Mouse (Mus musculus) midbrain, embryonic 13.5 days (tissue): Measurements from ENCODE around the gene Sugct. TPM values are rescaled to one million over a fixed set of nuclear protein-coding genes. Genes with fewer than 3 reads are reported as not detected.
"Not testable (repeated sequence)": the region's sequence is repeated elsewhere in the genome, so short reads cannot be mapped to it uniquely, and the experiment has no call there.

Experiments
- ATAC-seq: fragments of 200-750 bp; cut with Nextera tagmentation; 2 replicates; pipeline ENCODE4 v1.8.0; 2017; ENCODE audit warnings: mild to moderate bottlenecking, moderate TSS enrichment, moderate library complexity
- H3K27ac ChIP-seq: fragments of 300-500 bp; sonication (generic); 2 replicates; pipeline ENCODE4 v1.5.1; 2015; ENCODE audit warnings: inconsistent platforms, mild to moderate bottlenecking, moderate library complexity
- H3K27me3 ChIP-seq: fragments of 300-500 bp; sonication (generic); 2 replicates; pipeline ENCODE4 v1.6.1; 2015; ENCODE audit warnings: mild to moderate bottlenecking, inconsistent platforms
- H3K36me3 ChIP-seq: fragments of 300-500 bp; sonication (generic); 2 replicates; pipeline ENCODE4 v1.6.1; 2015; ENCODE audit warnings: mild to moderate bottlenecking, inconsistent platforms
- H3K4me1 ChIP-seq: fragments of 300-500 bp; sonication (generic); replicated peaks from 2 replicates; pipeline ENCODE4 v1.6.1; 2015; ENCODE audit warnings: inconsistent platforms
- H3K4me2 ChIP-seq: fragments of 300-500 bp; sonication (generic); replicated peaks from 2 replicates; pipeline ENCODE4 v1.6.1; 2015; ENCODE audit warnings: moderate library complexity, mild to moderate bottlenecking, inconsistent platforms
- H3K4me3 ChIP-seq: fragments of 300-500 bp; sonication (generic); replicated peaks from 2 replicates; pipeline ENCODE4 v1.5.1; 2015; ENCODE audit warnings: mild to moderate bottlenecking, inconsistent platforms
- H3K9ac ChIP-seq: fragments of 300-500 bp; sonication (generic); replicated peaks from 2 replicates; pipeline ENCODE4 v1.6.1; 2015; ENCODE audit warnings: mild to moderate bottlenecking, inconsistent platforms
- H3K9me3 ChIP-seq: fragments of 300-500 bp; sonication (generic); 2 replicates; pipeline ENCODE4 v1.6.1; 2016; ENCODE audit warnings: mild to moderate bottlenecking, inconsistent platforms
- WGBS: fragments of 180-500 bp; shearing (Covaris S2); methylation state at CpG from one replicate; pipeline ENCODE4 v1.1.7; 2015; 5-methylcytosine and 5-hydroxymethylcytosine counted together
- polyA plus RNA-seq: library from polyadenylated mRNA; unstranded; fragments of >200 nt; fragmentation: Nextera tagmentation; extraction: Ambion mirVana; gene quantifications from 2 replicates; pipeline ENCODE4 v1.2.1, GENCODE M21; 2015

Gene Sugct
- polyA plus RNA-seq, 1 experiment from 2014 or later, result 3.4 TPM

- no peak overlapping the region for H3K4me3 ChIP-seq
- H3K4me2 ChIP-seq, result no peak overlapping the region
- H3K36me3 ChIP-seq, result no peaks in the 10 kb centered on the region
- H3K27ac ChIP-seq, result no peak overlapping the region
- no peaks in the 10 kb centered on the region for H3K4me1 ChIP-seq
- ATAC-seq, result no peak
- no peaks in the 10 kb centered on the region for H3K9me3 ChIP-seq
- 57% methylated on average over 3 of the region's 3 CpGs for WGBS
- no peaks in the 10 kb centered on the region for H3K27me3 ChIP-seq
- no peak overlapping the region for H3K9ac ChIP-seq
These were observed 110.0 kb downstream of the Sugct start for GRCm38 (mm10) chr13:17585267-17585913.

- no peak overlapping the region for H3K9ac ChIP-seq
- ATAC-seq, result no peak
- H3K36me3 ChIP-seq, result no peaks in the 10 kb centered on the region
- H3K4me3 ChIP-seq, result no peak overlapping the region
- H3K27ac ChIP-seq, result no peak overlapping the region
- no peaks in the 10 kb centered on the region for H3K9me3 ChIP-seq
- H3K27me3 ChIP-seq, result no peaks in the 10 kb centered on the region
- H3K4me1 ChIP-seq, result no peaks in the 10 kb centered on the region
- no peak overlapping the region for H3K4me2 ChIP-seq
These were observed 110.5 kb downstream of the Sugct start for GRCm38 (mm10) chr13:17584804-17585203.

DNA sequence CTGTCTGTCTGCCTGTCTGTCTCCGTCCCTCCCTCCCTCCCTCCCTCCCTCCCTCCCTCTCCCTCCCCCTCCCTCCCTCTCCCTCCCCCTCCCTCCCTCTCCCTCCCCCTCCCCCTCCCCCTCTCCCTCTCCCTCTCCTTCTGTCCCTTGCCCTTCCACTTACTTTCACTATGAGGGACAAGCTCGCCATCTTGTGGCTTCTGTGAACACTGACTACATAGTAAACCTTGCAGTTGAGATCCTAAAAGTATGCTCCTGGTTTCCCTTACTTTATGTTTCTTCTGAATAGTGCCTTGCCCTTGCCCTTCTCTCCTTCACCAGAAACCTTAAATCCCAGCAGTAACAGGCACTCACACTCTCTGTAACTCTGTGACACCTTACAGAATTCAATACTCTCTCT, 113.7 kb downstream of the Sugct start:
- Histone ChIP-seq H3K27me3 (no peaks in the 10 kb centered on the region), H3K27ac (no peak overlapping the region), H3K4me1 (no peaks in the 10 kb centered on the region), H3K9me3 (no peaks in the 10 kb centered on the region), H3K9ac (no peak overlapping the region), H3K36me3 (no peaks in the 10 kb centered on the region), H3K4me3 (no peak overlapping the region), H3K4me2 (no peak overlapping the region)
- 17% methylated on average over 2 of the region's 2 CpGs for WGBS
- ATAC-seq, result no peak

- H3K9me3 ChIP-seq, result no peaks in the 10 kb centered on the region
- 93% methylated on average over 3 of the region's 3 CpGs for WGBS
- H3K4me3 ChIP-seq, result no peak overlapping the region
- no peaks in the 10 kb centered on the region for H3K27me3 ChIP-seq
- no peak for ATAC-seq
- no peak overlapping the region for H3K4me2 ChIP-seq
- H3K27ac ChIP-seq, result no peak overlapping the region
- H3K9ac ChIP-seq, result no peak overlapping the region
- no peaks in the 10 kb centered on the region for H3K36me3 ChIP-seq
- H3K4me1 ChIP-seq, result no peaks in the 10 kb centered on the region
These were observed 136.0 kb downstream of the Sugct start for GRCm38 (mm10) chr13:17559357-17559756.

DNA sequence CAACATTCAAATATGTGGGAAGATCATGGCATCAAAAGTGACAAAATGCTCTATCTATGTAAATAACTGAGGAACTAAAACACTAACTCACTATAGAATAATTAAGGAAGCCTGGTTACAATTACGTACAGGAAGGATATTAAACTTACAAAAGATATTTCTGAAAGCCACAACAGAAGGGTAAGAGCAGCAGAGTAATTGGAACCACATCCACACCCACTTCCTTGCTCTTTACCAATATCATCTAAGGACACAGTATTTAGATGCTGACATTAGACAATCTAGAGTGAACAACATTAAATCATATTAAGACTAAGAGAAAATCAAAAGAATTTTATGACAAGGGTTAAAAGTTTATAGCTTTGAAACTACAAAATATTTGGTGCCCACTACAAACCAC, 159.0 kb downstream of the Sugct start:
- no peak for ATAC-seq
- no peaks in the 10 kb centered on the region for H3K9me3 ChIP-seq
- no peaks in the 10 kb centered on the region for H3K27me3 ChIP-seq
- H3K27ac ChIP-seq, result no peak overlapping the region
- H3K4me2 ChIP-seq, result no peak overlapping the region
- H3K36me3 ChIP-seq, result no peaks in the 10 kb centered on the region
- no peak overlapping the region for H3K4me3 ChIP-seq
- H3K9ac ChIP-seq, result no peak overlapping the region
- no peaks in the 10 kb centered on the region for H3K4me1 ChIP-seq
- WGBS, result 87% methylated on average over 1 of the region's 1 CpGs

DNA sequence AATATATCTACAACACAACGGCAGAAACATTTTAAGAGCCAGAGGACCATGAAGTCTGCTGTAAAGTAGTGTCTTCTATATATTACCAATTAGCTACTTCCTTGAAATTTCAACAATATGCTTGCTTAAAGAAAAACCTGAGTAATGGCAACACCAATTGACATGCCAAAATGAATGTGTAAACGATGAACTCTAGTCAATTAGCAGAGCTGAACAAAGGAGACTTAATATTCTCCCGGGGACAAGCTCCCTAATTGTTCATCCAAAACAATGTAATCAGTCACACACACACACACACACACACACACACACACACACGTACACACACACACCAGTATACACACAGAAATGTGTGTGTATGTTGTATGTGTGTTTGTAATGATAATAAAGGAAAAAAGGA, 160.5 kb downstream of the Sugct start:
- whole genome bisulfite sequencing, result 70% methylated on average over 4 of the region's 4 CpGs
- Histone ChIP-seq H3K4me3 (no peak overlapping the region), H3K36me3 (no peaks in the 10 kb centered on the region), H3K27ac (no peak overlapping the region), H3K27me3 (no peaks in the 10 kb centered on the region), H3K9ac (no peak overlapping the region), H3K9me3 (no peaks in the 10 kb centered on the region), H3K4me1 (no peaks in the 10 kb centered on the region), H3K4me2 (no peak overlapping the region)
- no peak for ATAC-seq

- Histone ChIP-seq H3K27ac (no peak overlapping the region), H3K4me1 (no peaks in the 10 kb centered on the region), H3K4me3 (no peak overlapping the region), H3K27me3 (no peaks in the 10 kb centered on the region), H3K4me2 (no peak overlapping the region), H3K9ac (no peak overlapping the region), H3K9me3 (no peaks in the 10 kb centered on the region), H3K36me3 (no peaks in the 10 kb centered on the region)
- 76% methylated on average over 4 of the region's 4 CpGs for WGBS
- no peak for ATAC-seq
These were observed 160.9 kb downstream of the Sugct start for GRCm38 (mm10) chr13:17534469-17534868.

DNA sequence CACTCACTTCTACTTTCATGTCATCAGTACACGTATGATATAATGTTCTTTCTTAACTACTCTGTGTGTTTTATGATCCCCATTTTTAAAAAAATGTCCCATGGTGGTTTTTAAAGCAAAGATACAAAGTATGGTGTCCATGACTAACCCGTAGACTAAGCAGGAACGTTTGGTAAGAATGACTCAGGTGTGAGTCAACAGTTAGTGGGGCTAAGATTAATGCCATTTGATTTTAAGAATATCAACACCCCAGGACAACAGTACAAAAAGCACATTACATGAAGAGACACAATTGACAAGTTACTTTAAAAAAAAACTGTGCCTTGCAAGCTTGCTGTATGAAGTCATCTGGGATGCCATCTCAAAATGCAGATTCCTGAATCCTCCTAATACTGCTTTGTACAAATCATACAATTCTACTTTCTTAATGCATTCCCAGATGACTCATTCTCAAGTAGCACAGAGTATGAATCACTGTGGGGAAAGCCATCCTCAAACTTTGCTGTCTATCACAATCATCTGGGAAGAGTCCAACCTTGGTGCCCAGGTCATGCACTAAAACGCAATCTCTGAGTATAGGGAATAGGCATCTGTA, 184.1 kb downstream of the Sugct start:
- WGBS, result 88% methylated on average over 4 of the region's 4 CpGs

DNA sequence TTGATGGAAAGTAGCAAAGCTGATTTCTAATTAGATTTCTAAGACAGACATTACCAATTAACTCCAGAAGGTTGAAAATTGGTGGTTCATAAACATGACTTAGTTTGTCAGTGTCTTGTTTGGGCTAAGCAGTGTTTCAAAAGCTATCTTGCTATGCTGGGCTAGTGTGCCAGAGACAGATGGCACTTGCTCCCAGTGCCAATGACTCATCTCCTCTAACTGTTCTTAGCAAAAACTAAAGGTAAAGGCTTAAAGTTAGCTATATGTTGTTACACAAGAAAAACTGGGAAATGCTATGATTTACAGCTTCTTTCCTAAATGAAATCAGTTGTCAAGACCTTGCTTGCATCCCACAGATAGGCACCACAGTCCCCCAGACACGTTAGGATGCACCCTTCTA, 200.4 kb downstream of the Sugct start:
- H3K4me1 ChIP-seq, result no peaks in the 10 kb centered on the region
- no peaks in the 10 kb centered on the region for H3K27me3 ChIP-seq
- no peaks in the 10 kb centered on the region for H3K9me3 ChIP-seq
- no peak overlapping the region for H3K27ac ChIP-seq
- no peak overlapping the region for H3K9ac ChIP-seq
- H3K36me3 ChIP-seq, result no peaks in the 10 kb centered on the region
- H3K4me3 ChIP-seq, result no peak overlapping the region
- H3K4me2 ChIP-seq, result no peak overlapping the region
- no peak for ATAC-seq
- WGBS, result 68% methylated on average over 1 of the region's 1 CpGs

More for the DNA sequence above, 184.1 kb downstream of the Sugct start:
- H3K4me1 ChIP-seq, result no peaks in the 10 kb centered on the region
- no peak overlapping the region for H3K9ac ChIP-seq
- no peaks in the 10 kb centered on the region for H3K36me3 ChIP-seq
- no peak for ATAC-seq
- H3K4me3 ChIP-seq, result no peak overlapping the region
- H3K9me3 ChIP-seq, result no peaks in the 10 kb centered on the region
- no peak overlapping the region for H3K4me2 ChIP-seq
- H3K27ac ChIP-seq, result no peak overlapping the region
- no peaks in the 10 kb centered on the region for H3K27me3 ChIP-seq

DNA sequence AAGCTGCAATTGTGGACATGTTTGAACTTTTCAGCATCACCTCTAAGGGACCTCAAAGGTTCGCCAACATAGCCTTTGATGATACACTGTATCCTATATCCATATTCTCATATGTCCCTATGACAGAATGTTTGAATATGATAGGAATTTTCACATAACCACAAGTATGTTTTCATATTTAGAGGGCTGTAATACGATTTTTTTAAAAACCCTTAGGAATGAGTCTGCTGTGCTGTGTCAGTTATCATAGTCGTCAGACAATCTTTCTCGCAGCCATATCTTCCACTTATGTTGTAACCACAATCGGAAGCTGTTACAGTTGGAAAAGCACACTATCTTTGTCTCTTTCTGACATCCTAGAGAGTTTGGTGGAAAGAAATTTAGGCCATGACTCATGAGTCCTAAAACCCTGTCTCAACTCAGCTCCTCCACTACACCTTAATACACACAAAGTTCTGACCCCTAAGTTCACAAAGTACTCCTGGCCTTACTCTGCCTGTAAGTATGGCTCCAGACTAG, 201.2 kb downstream of the Sugct start:
- Histone ChIP-seq H3K27me3 (no peaks in the 10 kb centered on the region), H3K9ac (no peak overlapping the region), H3K4me1 (no peaks in the 10 kb centered on the region), H3K9me3 (no peaks in the 10 kb centered on the region), H3K4me3 (no peak overlapping the region), H3K27ac (no peak overlapping the region), H3K36me3 (no peaks in the 10 kb centered on the region), H3K4me2 (no peak overlapping the region)
- WGBS, result 89% methylated on average over 5 of the region's 5 CpGs
- no peak for ATAC-seq

- not testable (repeated sequence) for H3K9me3 ChIP-seq, H3K36me3 ChIP-seq, H3K4me3 ChIP-seq, ATAC-seq, H3K27ac ChIP-seq, H3K9ac ChIP-seq, H3K4me2 ChIP-seq, H3K27me3 ChIP-seq, H3K4me1 ChIP-seq
- WGBS, result 38% methylated on average over 1 of the region's 1 CpGs
These were observed 237.4 kb downstream of the Sugct start for GRCm38 (mm10) chr13:17457981-17458380.

DNA sequence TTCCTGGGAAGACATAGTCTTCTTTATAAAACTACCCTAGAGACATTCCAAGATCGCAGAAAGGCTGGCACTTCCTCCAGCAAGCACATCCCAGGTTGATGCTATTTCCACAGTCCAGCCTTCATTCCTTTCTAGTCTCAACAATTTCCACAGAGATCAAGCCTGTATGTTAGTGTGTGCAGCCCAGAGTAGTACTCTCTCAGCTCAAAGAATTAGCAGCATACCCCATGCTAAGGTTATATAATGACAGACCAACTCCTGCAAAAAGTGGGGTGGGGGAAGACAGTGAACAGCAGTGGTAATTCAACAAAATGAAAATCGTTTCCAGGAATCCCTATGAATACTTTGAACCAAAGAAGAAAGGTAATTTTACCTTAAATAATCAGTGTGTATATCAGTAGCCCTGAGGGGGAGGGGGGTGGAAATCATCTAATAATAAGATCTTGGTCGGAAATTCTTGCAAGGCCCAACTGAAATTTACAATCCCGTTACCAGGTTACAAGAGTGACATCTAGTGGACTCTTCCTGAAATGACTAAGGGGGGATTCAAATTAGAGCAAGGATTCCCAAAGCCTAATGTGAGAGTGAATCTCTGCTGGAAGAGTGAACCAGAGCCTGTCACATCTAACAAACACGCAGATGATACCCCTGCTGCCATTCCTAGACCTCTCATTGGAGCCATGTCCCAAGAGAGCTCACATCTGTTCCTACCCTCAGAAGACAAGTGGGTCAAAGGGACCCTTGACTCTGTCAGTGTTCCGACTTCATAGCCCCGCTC, 263.0 kb downstream of the Sugct start:
- H3K4me3 ChIP-seq, result no peak overlapping the region
- ATAC-seq, result peak; percentile 79
- H3K9me3 ChIP-seq, result no peaks in the 10 kb centered on the region
- 42% methylated on average over 7 of the region's 7 CpGs for WGBS
- H3K27ac ChIP-seq, result no peak overlapping the region
- no peaks in the 10 kb centered on the region for H3K27me3 ChIP-seq
- no peaks in the 10 kb centered on the region for H3K36me3 ChIP-seq
- H3K9ac ChIP-seq, result no peak overlapping the region
- no peaks in the 10 kb centered on the region for H3K4me1 ChIP-seq
- H3K4me2 ChIP-seq, result no peak overlapping the region
